Mouse (Mus musculus): Measurements from ENCODE around the gene Abhd16a. TPM values are rescaled to one million over a fixed set of nuclear protein-coding genes. Genes with fewer than 3 reads are reported as not detected.

Gene Abhd16a
- total and polyA plus RNA-seq, 3 experiments: 28.9 to 80.6 (median 35.6) TPM

GRCm38 (mm10) chr17:35105740-35106389 lies 16.8 kb downstream of the Abhd16a start:
- Histone ChIP-seq H3K4me3 (ENCODE audit: low read depth, low read length) (peak overlapping the region; percentile 62; the same call in 1 of the 2 replicates), H3K27me3 (ENCODE audit: insufficient read depth, low read length) (no peaks in the 10 kb centered on the region; the same call in 1 of the 2 replicates), H3K9me3 (replicated peaks) (no peaks in the 10 kb centered on the region), H3K36me3 (replicated peaks) (peaks cover 40% of the 10 kb centered on the region), H3K4me1 (ENCODE audit: insufficient read depth, low read depth, low read length) (peaks cover 77% of the 10 kb centered on the region)
- ATAC-seq (ENCODE audit: extremely low read depth, insufficient number of reproducible peaks, low FRiP score, poor library complexity, severe bottlenecking) (0 out of 2 replicates have a peak, but pooled peaks have one; percentile 18), DNase-seq (ENCODE audit: low spot score) (peak; percentile 76)
- TF ChIP-seq GATA1 (IDR thresholded peaks at IDR 0.05; ENCODE audit: borderline replicate concordance, low read length) (no peak), CTCF (IDR thresholded peaks at IDR 0.05; ENCODE audit: low read depth, low read length) (no peak), TAL1 (conservative IDR thresholded peaks at IDR 0.05; ENCODE audit: low read depth, low read length) (no peak), POLR2AphosphoS5 (IDR thresholded peaks at IDR 0.05; ENCODE audit: insufficient replicate concordance, low read depth, low read length) (no peak), GATA2 (IDR thresholded peaks at IDR 0.05; ENCODE audit: borderline replicate concordance, low read depth, low read length) (no peak)

GRCm38 (mm10) chr17:35106522-35106921 lies 17.5 kb downstream of the Abhd16a start:
- H3K9me3 ChIP-seq (replicated peaks): no peaks in the 10 kb centered on the region
- H3K4me3 ChIP-seq (ENCODE audit: low read depth, low read length): no peak overlapping the region
- peaks cover 2% of the 10 kb centered on the region; the same call in 1 of the 2 replicates for H3K27me3 ChIP-seq (ENCODE audit: insufficient read depth, low read length)
- ATAC-seq (ENCODE audit: extremely low read depth, insufficient number of reproducible peaks, low FRiP score, poor library complexity, severe bottlenecking) (no peak), DNase-seq (ENCODE audit: low spot score) (no peak)
- H3K36me3 ChIP-seq (replicated peaks): peaks cover 34% of the 10 kb centered on the region
- TF ChIP-seq CTCF (IDR thresholded peaks at IDR 0.05; ENCODE audit: low read depth, low read length): no peak
- no peak for TF ChIP-seq GATA1 (IDR thresholded peaks at IDR 0.05; ENCODE audit: borderline replicate concordance, low read length)
- no peak for TF ChIP-seq TAL1 (conservative IDR thresholded peaks at IDR 0.05; ENCODE audit: low read depth, low read length)
- no peak for TF ChIP-seq POLR2AphosphoS5 (IDR thresholded peaks at IDR 0.05; ENCODE audit: insufficient replicate concordance, low read depth, low read length)
- TF ChIP-seq GATA2 (IDR thresholded peaks at IDR 0.05; ENCODE audit: borderline replicate concordance, low read depth, low read length): no peak
- peaks cover 72% of the 10 kb centered on the region for H3K4me1 ChIP-seq (ENCODE audit: insufficient read depth, low read depth, low read length)

GRCm38 (mm10) chr17:35108097-35108496 lies 19.0 kb downstream of the Abhd16a start, which contains the start of gene Ly6g5c:
TSS of gene Ly6g5c (plus strand) at chr17:35108279.
- no peak for ATAC-seq (ENCODE audit: extremely low read depth, insufficient number of reproducible peaks, low FRiP score, poor library complexity, severe bottlenecking)
- Histone ChIP-seq H3K4me1 (ENCODE audit: insufficient read depth, low read depth, low read length) (peaks cover 57% of the 10 kb centered on the region), H3K4me3 (ENCODE audit: low read depth, low read length) (no peak within 1 kb of the TSS), H3K36me3 (replicated peaks) (peaks cover 21% of the 10 kb centered on the region), H3K27me3 (ENCODE audit: insufficient read depth, low read length) (peaks cover 6% of the 10 kb centered on the region; the same call in 1 of the 2 replicates), H3K9me3 (replicated peaks) (no peaks in the 10 kb centered on the region)
- TF ChIP-seq TAL1 (conservative IDR thresholded peaks at IDR 0.05; ENCODE audit: low read depth, low read length): no peak
- no peak for TF ChIP-seq GATA1 (IDR thresholded peaks at IDR 0.05; ENCODE audit: borderline replicate concordance, low read length)
- no peak for DNase-seq (ENCODE audit: low spot score)

DNA sequence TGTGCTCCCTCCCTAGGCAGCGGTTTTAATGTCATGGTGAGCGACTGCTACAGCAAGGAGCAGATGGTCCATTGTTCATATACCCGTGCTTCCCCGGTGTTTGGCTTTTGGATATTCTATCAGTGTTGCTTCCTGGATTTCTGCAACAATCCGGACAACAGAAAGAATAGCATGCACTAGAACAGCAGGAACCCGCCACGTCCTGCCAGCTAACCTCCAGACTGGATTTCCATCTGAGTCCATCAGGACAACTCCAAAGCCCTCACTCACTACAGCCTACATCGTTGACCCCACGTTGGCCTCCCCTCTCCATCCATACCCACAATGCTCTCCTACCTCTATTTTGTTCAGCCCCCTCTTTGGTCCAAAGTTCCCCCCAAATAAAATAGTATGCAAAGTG lies 22.7 kb downstream of the Abhd16a start:
- H3K9me3 ChIP-seq (replicated peaks): no peaks in the 10 kb centered on the region
- no peak overlapping the region for H3K4me3 ChIP-seq (ENCODE audit: low read depth, low read length)
- TF ChIP-seq CTCF (IDR thresholded peaks at IDR 0.05; ENCODE audit: low read depth, low read length) (no peak), GATA2 (IDR thresholded peaks at IDR 0.05; ENCODE audit: borderline replicate concordance, low read depth, low read length) (no peak), POLR2AphosphoS5 (IDR thresholded peaks at IDR 0.05; ENCODE audit: insufficient replicate concordance, low read depth, low read length) (no peak), TAL1 (conservative IDR thresholded peaks at IDR 0.05; ENCODE audit: low read depth, low read length) (no peak), GATA1 (IDR thresholded peaks at IDR 0.05; ENCODE audit: borderline replicate concordance, low read length) (no peak)
- peaks cover 6% of the 10 kb centered on the region; the same call in 1 of the 2 replicates for H3K27me3 ChIP-seq (ENCODE audit: insufficient read depth, low read length)
- ATAC-seq (ENCODE audit: extremely low read depth, insufficient number of reproducible peaks, low FRiP score, poor library complexity, severe bottlenecking) (no peak), DNase-seq (ENCODE audit: low spot score) (no peak)
- H3K4me1 ChIP-seq (ENCODE audit: insufficient read depth, low read depth, low read length): peaks cover 33% of the 10 kb centered on the region
- H3K36me3 ChIP-seq (replicated peaks): peaks cover 36% of the 10 kb centered on the region

DNA sequence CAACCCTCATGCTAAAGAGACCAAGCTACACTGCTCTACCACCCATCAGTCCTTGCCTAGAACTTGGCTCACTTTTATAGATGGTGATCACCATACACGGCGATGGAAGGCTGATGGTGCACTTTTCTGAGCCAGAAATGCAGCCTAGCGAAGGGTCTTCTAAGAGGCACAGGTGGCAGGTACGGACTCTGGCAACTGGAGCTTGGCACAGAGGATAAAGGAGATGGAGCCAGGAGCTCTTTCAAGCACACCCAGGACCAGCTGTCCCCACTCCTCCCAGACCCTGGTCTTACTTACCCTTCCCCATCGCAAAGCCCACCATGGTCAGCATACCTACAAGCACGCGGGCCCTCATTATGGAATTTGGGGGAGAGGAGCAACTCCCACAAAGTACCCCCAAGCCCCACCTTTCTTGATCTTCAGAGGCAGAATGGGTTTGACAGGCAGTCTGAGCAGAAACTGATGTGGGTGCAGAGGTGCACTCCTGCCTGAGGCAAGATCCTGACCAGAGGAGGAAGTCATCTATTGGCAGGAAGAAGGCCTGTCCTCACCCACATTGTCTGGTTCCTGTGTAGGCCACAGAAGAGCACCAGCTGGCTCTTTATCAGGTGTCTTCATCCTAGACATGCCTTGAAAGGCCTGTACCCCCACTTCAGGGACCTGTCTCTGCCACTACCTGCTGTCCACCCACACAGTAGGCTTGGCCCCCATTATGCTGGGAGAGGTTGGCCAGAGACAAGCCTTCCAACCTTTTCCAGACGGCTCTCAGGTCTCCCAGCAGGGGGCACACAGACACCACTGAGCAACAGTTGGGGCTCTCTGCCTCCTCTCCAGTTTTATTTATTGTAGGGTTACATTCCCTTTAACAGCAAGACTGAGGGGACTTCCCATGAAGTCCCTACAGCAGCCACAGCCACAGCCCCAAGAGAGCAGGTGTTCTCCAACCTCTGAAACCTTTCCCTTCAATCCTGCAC lies 26.3 kb downstream of the Abhd16a start, which contains the start of gene Ly6g5b:
Gene Ly6g5b (minus strand): TSS at position 383 of the 974 bp plus-strand sequence.
- no peak for DNase-seq (ENCODE audit: low spot score)
- H3K9me3 ChIP-seq (replicated peaks): no peaks in the 10 kb centered on the region
- H3K36me3 ChIP-seq (replicated peaks): peaks cover 69% of the 10 kb centered on the region
- peaks cover 40% of the 10 kb centered on the region for H3K4me1 ChIP-seq (ENCODE audit: insufficient read depth, low read depth, low read length)
- no peak for TF ChIP-seq POLR2AphosphoS5 (IDR thresholded peaks at IDR 0.05; ENCODE audit: insufficient replicate concordance, low read depth, low read length)
- no peak for TF ChIP-seq TAL1 (conservative IDR thresholded peaks at IDR 0.05; ENCODE audit: low read depth, low read length)
- no peak for TF ChIP-seq GATA2 (IDR thresholded peaks at IDR 0.05; ENCODE audit: borderline replicate concordance, low read depth, low read length)
- TF ChIP-seq GATA1 (IDR thresholded peaks at IDR 0.05; ENCODE audit: borderline replicate concordance, low read length): no peak
- TF ChIP-seq CTCF (IDR thresholded peaks at IDR 0.05; ENCODE audit: low read depth, low read length): no peak
- H3K27me3 ChIP-seq (ENCODE audit: insufficient read depth, low read length): peaks cover 6% of the 10 kb centered on the region; the same call in 1 of the 2 replicates
- no peak for ATAC-seq (ENCODE audit: extremely low read depth, insufficient number of reproducible peaks, low FRiP score, poor library complexity, severe bottlenecking)
- H3K4me3 ChIP-seq (ENCODE audit: low read depth, low read length): no peak within 1 kb of the TSS

DNA sequence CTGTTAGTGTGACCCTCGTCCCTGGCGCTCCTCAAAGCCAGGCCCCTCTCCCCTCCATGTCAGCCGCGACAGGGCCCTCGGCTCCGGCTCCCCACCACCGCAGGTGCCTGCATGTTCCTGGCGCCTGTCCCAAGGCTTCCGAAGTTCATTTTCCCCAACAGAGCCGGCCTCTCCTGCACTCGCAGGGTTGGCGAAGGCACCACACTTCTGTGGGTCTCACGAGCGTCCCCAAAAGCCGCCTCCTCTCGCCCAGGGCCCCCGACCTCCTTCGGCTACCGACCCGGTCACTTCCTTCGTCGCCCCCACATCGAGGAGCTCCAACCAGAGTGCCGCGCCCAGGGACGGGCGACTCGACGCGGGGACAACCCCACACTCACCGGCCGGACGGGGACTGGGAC lies 31.7 kb downstream of the Abhd16a start:
- H3K9me3 ChIP-seq (replicated peaks): no peaks in the 10 kb centered on the region
- peaks cover 72% of the 10 kb centered on the region for H3K36me3 ChIP-seq (replicated peaks)
- ATAC-seq (ENCODE audit: extremely low read depth, insufficient number of reproducible peaks, low FRiP score, poor library complexity, severe bottlenecking): no peak
- peaks cover 70% of the 10 kb centered on the region for H3K4me1 ChIP-seq (ENCODE audit: insufficient read depth, low read depth, low read length)
- no peaks in the 10 kb centered on the region for H3K27me3 ChIP-seq (ENCODE audit: insufficient read depth, low read length)
- peak overlapping the region; percentile 89 for H3K4me3 ChIP-seq (ENCODE audit: low read depth, low read length)
- TF ChIP-seq TAL1 (conservative IDR thresholded peaks at IDR 0.05; ENCODE audit: low read depth, low read length) (no peak), GATA2 (IDR thresholded peaks at IDR 0.05; ENCODE audit: borderline replicate concordance, low read depth, low read length) (no peak)
- DNase-seq (ENCODE audit: low spot score): no peak

Data from G1E (cell line).